Mouse (Mus musculus) thymus, postnatal 14 days (tissue): Measurements from ENCODE around the gene Bcar1.

Experiments used
- DNase-seq: peaks from one replicate; pipeline ENCODE4 v3.0.0; 2021

The Bcar1 gene

DNA sequence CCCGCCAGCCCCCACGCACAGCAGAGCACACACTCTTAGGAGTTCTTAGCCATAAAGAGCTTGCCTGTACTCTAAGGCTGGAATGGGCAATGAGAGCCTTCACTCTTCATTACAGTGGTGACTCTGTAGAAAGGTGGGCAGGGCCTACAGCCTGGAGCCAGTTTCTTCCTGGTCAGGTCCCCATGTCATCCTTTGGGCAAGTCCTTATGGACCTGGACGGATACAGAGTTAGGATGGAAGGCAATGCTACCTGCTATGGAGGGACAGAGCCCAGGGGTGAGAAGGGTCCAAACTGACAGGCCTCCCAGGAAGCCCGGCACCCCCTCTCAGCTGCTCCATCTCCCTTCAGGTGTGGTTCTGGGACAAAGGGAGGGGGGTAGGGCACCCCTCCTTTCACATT lies 7.8 kb downstream of the Bcar1 start:
- DNase-seq, result no peak

DNA sequence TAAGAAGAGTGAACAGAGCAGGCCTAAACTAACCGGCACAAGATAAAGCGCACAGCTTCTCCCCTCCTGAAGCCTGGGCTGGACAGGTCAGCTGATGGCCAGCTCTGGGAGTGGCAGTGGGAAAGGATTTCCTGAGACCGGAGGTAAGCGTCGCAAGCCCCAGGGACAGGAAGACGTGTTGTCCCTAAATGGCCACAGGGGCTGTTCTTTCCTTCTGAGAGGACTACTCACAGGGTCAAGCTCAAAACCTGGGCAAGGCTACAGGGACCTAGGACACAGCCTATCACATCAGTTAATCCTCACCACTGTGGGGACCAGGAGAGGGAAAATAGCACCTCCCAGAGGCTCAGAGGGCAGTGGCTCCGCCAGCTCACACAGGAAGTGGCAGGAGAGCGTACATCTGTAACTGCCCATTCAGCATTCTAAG lies 8.3 kb downstream of the Bcar1 start:
- no peak for DNase-seq

DNA sequence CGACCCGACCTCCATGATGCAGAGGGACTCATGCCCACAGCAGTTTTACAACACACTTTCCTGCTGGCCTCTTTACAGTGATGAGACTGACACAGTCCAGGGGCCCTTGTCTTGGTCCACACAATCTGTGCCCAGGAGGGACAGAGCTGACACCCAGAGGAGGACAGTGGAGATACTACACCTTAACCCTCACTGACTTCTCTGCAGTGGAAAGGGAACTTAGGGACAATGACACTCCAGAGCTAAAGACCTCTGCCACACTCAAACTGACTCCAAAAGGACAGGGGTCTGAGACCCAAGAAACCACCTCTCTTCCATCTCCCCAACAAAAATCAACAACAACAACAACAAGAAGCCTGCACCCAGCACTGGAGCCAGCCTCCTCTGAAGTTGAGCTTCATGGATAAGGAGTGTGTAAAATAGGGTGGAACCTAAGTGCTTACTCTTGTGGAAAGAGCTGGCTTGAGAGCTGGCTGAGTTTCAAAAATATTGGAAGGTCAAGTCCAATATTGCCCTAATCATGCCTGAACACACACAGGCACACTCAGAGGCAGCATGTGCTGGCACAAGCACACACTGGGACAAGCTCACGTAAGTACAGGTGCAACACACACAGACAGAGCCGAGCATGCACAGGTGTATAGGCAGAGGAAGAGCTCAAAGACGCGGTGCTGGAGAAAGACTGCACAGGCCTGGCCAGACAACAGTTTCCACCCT lies 9.2 kb downstream of the Bcar1 start:
- DNase-seq, result no peak

DNA sequence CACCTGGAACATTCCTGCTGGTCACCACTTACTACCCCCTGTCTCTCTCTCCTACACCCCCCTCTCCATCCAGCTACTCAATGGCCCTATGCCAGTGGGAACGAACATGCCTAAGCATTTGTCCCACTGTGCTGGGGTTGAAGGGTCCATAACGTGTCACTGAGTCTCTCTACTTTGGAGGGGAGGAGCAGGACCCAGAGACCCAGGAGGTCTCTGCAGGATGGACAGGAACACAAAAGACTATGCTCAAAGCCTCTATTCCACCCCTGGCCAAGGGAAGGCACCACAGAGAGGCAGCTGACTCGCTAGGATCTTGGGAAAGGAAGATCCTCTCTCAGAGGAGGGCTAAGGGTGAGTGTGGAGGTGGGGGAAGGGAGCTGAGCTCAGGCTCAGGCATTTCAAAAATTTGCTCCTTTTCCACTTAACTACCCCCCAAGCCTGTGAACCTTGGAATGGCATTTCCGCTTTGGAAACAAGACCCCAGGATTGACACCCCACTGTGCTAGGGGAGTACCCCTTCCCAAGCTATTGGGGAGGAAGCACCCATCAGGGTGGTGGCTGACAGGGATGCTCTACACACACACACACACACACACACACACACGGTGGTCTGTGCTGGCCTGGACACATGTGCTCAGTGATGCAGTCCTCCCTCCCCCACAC lies 9.9 kb downstream of the Bcar1 start:
- no peak for DNase-seq

DNA sequence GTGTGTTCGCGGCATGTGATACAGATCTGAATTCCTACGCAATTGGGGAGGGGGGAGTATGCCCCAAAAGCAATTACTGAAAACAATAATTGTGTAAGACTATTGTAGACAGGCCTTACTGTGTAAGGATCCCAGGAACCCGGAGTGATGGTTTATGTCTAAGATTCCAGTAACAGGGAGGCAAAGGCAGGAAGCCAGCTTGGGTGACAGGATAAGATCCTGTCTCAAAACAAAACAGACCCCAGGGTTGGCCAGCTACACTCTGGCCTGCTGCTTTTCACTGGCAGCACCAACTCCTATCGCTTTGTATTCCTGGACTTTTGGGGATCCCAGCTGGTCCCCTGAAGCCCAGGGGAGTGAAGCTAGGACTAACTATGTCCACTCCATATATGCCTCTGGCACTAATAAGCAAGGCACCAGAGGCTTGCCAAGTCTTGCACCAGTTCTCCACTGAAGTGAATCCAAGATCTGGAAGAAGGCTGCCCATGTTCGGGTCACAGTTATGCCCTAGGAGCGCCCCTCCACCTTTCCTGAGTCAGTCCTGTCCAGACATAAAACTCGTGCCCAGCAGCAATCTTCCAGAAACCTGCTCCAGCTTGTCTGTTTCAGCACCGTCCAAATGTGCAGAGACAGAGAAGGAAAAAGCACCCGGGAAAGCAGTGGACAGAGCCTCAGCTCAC lies 11.1 kb downstream of the Bcar1 start:
- no peak for DNase-seq

DNA sequence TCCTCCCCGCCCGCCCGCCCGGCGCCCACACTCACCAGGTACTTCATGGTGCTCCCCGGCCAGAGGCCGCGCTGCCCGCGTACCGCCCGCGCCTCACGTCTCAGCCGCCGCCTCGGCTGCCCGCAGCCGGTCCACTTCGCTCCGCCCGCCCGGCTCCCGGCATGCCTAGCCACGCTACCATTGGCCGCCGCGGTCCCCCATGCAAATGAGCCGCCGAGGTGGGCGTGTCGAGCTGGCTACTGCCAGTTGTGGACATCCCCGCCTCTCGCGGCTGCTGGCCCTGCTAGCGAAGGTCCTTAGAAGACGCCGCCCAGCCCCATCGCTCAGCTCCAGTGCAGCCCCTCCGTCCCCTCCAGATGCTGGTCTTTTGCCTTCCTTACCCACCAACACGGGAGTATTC lies 11.6 kb downstream of the Bcar1 start:
- peak; percentile 79 for DNase-seq

DNA sequence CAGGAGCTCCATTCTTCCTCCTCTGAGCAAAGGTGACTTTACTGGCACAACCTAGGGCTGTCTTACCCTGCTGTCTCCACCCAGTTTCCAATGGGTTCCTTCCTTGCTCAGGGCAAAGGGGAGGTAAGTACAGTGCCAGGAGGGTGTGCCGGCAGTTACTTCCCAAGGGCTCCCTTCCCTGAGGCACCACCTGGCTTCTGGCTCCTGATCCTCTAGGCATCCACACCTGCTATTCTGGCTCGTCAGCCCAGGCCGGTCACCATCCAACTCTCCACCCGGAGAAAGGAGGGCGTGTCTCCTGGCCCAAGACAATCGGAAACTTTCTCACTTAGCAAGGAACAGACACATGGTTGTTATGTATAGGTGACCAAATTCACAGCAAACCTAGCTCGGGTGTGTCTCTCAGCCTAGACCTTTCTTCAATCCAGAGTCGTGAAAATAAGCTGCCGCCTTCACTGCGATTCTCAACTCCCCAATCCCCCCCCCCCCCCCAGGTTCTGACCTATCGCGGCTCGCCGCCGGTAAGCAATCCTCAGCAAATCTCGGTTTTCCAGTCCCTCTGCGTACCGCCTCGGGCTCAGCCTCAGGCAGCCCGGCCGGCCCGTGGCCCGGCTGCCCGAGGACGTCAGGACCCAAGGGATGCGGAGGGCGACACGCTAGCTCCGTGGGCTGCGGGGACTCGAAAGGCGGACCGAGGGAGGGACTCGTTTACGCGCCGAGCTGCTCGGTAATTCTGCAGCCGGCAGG lies 12.2 kb downstream of the Bcar1 start:
- DNase-seq, result no peak

DNA sequence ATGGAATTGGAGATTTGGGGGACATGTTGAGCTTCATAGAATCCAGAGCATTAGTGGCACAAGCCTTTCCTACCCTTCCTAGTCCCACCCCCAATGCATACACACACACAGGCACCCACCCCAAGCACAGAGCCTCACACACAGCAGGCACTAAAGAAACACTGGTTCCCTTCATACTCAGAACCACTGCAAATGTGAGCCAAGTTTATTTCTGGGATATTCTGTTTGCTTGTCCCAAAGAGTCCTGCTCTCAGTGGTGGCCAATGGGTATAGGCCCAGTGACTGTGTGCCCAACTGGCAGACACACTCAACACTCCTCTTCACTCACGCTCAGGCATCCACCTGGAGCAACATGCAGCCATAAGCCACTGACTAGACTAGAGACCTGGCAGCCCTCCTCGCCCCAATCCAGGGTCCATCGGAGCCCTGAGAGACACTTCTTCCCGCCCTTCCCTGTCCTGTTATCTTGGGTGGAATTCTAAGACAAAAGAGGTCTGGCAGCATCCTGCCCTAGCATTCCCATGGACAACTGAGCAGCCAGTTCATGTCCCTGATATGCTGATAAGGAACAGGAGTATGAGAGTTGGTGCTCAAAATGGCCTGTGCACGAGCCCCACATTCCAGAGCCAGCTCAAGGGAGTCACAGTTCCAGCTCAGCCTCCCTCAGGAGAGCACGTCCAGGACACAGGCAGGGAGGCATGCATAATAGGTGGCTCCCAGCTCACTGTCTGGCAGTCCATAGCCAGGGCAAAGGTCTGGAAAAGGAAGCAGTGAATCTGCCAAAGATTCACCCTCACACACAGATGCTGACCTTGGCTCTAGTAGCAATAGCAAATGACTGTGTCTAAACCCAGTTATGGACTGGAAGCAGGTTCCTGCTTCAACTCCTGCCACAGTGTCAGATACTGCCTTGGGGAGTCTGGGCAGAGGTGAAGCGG lies 14.1 kb downstream of the Bcar1 start:
- no peak for DNase-seq

DNA sequence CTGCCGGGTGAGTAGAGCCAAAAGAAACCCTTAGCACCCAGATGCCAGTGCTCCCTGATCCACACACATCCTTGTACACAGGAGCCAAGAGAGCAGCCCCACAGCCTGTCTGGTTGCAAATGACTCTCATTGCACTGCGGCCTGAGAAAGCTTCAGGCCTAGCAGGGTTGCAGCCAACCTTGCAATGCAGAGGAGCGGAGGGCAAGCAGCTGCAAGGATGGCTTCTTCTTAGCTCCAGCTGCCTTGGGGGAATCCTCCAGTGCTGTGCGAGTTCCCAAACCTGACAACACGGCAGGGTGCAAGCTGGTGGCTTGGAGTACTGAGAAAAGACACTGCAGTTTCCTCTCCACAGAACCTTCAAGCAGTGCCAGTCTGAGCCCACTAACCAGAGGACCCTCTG lies 15.1 kb downstream of the Bcar1 start:
- DNase-seq, result no peak

DNA sequence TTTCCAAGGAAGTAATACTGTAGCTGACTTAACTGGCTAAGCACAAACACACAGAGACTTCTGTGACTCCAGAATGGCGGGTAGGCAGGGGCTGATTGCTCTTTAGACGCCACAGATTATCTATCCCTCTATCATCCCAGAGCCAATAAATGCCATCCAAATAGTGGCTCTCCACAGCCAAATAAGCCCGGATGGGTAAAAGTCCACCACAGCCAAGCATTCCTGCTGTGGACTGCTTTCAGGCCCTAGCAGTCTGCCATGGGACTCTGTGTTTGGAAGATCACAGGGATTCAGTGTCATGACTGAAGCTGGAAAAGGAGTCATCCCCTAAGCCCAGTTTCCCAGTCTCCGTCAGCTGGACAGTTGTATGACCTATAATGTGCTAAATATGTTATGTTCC lies 16.1 kb downstream of the Bcar1 start:
- DNase-seq, result no peak

DNA sequence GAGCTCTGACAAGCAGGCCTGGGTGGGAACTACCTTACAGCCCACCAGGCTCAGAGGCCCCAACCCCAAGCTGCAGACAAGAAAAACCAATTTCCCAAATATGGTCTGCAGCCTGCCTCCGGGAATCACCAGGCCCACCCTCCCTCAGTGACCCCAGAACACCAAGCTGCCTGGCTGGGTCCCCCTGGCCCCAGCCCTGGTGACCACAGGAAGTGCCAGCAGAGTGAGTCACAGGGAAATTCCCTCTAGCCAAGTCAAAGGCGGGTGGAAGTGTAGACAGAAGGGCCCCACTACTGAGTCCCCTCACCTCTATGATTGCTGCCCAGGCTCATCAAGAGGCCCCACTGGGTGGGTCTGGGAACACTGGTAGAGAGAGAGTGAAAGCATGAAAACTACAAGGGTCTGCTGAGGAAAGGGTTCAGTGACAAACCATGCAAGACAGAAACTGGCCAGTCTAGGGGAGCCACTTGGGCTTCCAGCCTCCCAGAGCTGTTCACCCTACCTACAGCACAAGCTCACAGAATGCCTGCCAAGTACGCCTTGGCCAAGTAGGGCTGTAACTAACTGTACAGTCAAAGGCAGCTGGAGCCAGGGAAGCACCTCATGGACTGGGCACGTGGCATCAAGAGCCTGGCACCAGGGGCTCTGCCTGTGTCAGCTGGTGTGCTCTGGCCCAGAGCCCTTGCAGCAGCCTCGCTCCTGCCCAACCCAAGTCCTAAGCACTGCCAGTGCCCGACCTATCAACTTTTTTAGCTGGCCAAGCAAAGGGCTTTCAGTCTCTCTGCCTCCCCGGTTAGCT lies 17.3 kb downstream of the Bcar1 start:
- no peak for DNase-seq

DNA sequence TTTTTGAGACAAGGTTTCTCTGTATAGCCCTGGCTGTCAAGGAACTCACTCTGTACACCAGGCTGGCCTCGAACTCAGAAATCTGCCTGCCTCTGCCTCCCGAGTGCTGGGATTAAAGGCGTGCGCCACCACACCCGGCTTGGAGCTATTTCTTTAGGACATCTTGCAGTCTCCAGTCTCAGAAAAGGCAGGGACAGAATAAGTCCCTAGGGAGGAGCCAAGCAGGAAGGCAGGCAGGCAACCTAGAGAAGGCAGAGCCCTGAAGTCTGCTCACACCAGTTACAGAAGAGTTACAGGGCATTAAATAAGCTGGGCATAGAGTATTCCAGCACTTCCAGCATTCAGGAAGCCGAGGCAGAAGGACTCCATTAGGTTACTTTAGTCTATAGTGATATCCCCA lies 18.3 kb downstream of the Bcar1 start:
- no peak for DNase-seq

DNA sequence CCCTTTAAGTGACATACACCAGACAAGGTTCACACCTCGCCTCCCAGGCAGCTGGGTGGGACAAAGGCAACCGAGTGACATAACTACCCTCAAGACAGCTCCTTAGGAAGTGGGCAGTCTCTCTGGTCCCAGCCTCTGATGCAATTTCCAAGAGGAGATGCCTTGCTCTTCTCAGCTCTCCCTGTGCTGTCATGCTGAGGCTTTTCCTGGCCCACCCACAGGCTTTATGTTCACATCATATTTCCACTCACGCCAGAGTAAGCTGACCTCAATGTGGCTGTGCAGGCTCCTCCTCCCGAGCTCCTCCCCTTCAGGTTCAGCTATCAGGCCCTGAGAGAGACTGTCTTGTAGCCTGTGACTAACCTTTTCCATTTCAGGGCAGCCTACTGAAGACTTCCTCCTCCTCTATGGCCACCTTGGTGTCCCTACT lies 23.5 kb downstream of the Bcar1 start:
- no peak for DNase-seq

DNA sequence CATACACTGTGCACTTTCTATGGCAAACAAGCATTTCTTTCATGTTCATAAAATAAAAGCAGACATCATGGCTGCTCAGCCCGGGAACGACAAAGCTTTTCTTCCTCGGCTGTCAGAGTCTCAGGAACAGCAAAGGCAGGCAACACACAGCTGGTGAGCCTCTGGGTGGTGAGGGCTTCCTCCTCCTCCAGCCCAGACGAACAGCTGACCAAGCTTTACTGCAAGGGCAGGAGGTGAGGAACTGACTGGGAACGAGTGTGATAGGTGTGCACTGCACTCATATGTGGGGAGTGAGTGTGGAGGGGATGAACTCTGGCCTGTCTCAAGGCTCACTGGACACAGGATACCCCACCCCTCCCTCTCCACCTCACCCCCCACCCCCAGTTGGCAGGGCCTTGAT lies 24.7 kb downstream of the Bcar1 start:
- no peak for DNase-seq

DNA sequence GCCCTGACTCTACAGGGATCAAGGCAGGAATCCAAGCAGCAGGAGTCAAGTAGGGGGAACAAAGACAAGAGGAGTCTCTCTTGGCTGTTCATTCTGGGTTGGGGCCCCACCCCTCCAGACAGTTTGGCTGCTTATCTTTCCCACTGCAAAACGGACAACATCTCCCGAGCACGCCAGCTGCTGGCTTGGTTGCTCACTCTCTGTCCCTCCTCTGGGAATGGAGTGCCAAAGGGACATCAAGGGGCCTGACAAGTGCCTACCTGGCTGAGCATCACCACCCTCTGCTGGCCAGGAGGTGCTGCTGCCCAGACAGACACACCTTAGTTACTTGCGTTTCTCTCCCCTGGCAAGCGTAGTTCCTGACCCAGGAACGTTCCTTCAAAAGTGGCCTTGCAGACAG lies 25.7 kb downstream of the Bcar1 start:
- DNase-seq, result no peak

DNA sequence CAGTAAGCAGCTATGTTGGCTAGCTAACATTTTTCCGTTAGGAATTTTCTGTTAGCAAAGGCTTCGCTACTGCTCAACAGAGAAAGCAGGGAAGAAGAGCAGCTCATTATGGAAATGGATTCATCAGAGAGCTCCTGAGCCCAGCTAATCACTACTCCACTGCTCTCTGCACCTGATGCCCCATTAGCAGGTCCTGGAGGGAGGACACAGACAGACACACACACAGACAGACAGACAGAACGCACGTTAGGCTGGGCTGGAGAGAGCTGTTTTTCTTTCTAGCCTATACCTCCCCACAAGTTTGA lies 26.2 kb downstream of the Bcar1 start:
- DNase-seq, result no peak

DNA sequence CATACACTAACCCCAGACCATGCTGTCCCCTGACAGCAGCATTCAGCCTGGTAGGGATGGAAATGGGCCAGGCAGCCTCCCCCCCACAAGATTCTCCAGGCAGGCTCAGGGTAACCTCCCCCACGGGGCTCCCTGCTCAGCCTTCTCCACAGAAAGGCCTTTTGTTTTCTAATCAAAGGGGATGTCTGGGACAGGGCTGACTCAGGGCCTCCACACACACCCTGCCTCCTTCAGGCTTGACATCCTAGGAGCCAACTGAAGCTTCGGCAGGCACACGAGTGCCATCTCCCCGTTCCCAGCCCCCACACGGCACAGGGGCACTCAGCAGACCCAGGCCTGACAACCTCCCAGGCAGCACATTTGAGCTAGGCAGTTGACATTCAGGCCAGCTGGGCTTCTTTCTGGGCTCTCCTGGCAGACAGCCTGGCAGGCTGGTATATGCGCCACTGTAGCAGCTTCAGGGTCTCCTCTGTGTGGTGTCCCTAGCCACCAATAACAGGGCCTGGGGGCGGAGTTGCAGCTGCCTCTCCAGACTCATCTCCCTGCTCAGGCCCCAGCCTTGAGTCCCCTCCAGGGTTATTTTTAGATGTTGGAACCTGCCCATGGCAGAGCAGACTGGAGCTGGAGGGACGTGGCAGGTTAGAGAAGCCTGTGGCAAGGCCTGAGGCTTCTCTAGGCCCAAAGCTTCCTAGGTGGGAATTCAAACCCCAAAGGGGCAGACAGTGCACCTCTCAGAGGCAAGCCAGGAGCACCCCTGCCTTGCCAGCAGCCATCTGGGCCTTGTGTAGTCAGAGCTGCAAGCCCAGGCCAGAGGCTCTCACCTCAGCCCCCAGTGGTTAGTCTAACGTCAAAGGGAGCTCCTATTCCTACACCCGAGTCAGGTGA lies 26.8 kb downstream of the Bcar1 start:
- no peak for DNase-seq

DNA sequence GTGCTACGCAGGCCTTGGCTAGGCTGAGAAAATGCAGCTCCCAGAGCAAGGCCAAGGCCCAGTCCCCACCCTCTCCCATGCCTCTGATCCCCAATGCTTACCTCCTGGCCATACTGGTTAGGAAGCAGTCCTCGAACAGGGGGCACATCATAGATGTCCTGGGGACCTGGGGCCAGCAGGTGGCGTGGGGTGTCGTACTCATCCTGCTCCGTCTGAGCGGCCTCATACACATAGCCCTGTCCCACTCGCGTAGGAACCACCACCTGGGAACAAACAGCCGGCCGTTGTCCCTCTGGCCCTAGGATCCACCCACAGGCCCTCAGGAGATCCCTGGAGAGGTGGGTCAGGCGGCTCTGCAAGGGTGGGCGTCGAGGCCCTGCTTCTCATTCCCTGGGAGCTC lies 28.1 kb downstream of the Bcar1 start:
- no peak for DNase-seq

DNA sequence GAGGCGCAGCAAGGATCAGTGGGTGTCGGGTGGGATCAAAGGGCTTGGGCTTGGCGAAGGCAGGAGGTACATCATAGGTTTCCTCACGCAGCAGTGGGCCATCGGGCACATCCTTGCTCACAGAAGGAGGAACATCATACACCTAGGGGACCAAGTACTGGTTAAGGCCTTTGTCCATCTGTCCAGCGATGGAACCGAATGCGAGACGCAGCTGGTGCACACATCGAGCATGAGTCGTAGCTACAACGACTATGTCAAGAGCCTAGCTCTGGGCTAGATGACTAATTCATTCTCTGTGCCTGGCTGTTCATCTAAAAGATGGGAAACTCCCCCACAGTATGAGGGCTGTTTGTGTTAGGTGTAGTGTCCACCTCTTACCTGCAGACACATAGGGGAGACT lies 29.3 kb downstream of the Bcar1 start:
- no peak for DNase-seq

DNA sequence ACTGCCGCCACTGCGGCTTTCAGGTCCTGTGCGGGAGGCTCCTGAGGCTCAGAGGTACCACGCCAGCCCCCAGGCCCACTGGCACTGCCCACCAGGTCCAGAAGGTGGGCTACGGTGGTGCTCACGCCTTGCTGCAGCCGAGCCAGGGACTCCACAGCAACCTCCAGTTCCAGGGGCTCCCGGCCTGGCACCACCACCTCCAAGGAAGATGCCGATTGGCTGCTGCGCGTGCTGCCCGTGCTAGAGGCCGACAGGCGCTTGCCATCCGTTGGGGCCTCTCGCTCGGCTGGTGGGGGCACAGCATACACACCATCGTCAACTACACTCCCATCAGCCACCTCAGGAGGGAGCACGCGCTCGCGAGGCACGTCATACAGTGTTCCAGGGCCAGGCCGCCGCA lies 29.8 kb downstream of the Bcar1 start:
- DNase-seq, result no peak

DNA sequence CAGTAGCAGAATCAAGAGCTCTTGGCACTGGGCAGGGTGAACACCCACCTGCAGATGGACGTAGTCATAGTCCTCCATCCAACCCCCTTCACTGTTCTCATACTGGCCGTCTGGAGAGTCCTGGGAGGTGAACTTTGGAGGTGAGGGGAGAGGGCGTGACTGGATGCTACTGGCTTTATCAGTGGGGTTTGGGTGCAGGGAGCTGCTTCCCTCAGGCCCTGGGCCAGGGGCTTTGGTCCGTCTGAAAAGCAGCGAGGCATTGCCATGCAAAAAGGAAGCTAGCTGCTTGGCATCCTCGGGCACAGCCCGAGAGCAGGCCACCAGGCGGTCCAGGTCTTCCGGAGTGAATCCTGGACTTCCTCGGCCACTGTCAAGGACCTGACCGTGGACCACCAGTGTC lies 30.3 kb downstream of the Bcar1 start:
- DNase-seq, result no peak
